ENCODE assay signal across 19 mouse cellular contexts in genomic region chr3:127087574-127087973, GRCm38 (mm10).
A peak's percentile ranks its signal among the peaks of the same experiment; 100 is the strongest.
DNase-seq lines count a peak whose midpoint lies in the region; ATAC-seq lines count a peak whose summit lies in the region.
"Had no signal": no experiment of that assay in that cellular context is flagged by ENCODE, and none has a peak within 500 bp of the region (broad histone marks: within the 10 kb centered on the region; RNA-seq: fewer than 3 reads in every experiment).

No protein-coding gene starts in this region.

- no peak overlapping the region for H3K4me2 ChIP-seq in midbrain, embryonic 11.5 days
- H3K4me2 ChIP-seq in midbrain, embryonic 15.5 days = no peak overlapping the region
- H3K4me2 ChIP-seq in neural tube, embryonic 11.5 days (ENCODE audit: low read depth) = no peak overlapping the region

- no peaks in the 10 kb centered on the region for H3K36me3 ChIP-seq in midbrain, embryonic 11.5 days (ENCODE audit: control insufficient read depth, insufficient read depth, low read length)
- no peaks in the 10 kb centered on the region for H3K36me3 ChIP-seq in midbrain, embryonic 15.5 days (replicated peaks)
- H3K36me3 ChIP-seq in neural tube, embryonic 11.5 days (ENCODE audit: control insufficient read depth, insufficient read depth, low read length) = no peaks in the 10 kb centered on the region
- H3K36me3 ChIP-seq: G1E had no signal

- H3K27me3 ChIP-seq in midbrain, embryonic 11.5 days (ENCODE audit: control insufficient read depth, insufficient read depth, low read length) = no peaks in the 10 kb centered on the region
- no peaks in the 10 kb centered on the region for H3K27me3 ChIP-seq in midbrain, embryonic 15.5 days (replicated peaks)
- no peaks in the 10 kb centered on the region for H3K27me3 ChIP-seq in neural tube, embryonic 11.5 days (ENCODE audit: control insufficient read depth, insufficient read depth, low read length)
- H3K27me3 ChIP-seq: CH12.LX, Patski had no signal

- H3K27ac ChIP-seq in midbrain, embryonic 11.5 days (ENCODE audit: low read depth, low read length) = no peak overlapping the region
- no peak overlapping the region for H3K27ac ChIP-seq in midbrain, embryonic 15.5 days
- 0 out of 2 replicates have a peak overlapping the region, but pooled peaks have one; percentile 44 for H3K27ac ChIP-seq in neural tube, embryonic 11.5 days (ENCODE audit: low read depth, low read length)

- peaks cover 6% of the 10 kb centered on the region; the same call in 1 of the 2 replicates for H3K4me1 ChIP-seq in midbrain, embryonic 11.5 days (ENCODE audit: control insufficient read depth, insufficient read depth, low read length)
- H3K4me1 ChIP-seq in midbrain, embryonic 15.5 days = 0 out of 2 replicates have a peak, but pooled peaks cover 2% of the 10 kb centered on the region
- H3K4me1 ChIP-seq in neural tube, embryonic 11.5 days (ENCODE audit: control insufficient read depth, insufficient read depth, low read length) = peaks cover 9% of the 10 kb centered on the region; the same call in 1 of the 2 replicates

- no peak overlapping the region for H3K9ac ChIP-seq in midbrain, embryonic 11.5 days (ENCODE audit: low read length)
- H3K9ac ChIP-seq in midbrain, embryonic 15.5 days = no peak overlapping the region
- H3K9ac ChIP-seq in neural tube, embryonic 11.5 days (ENCODE audit: low read length) = no peak overlapping the region

- no peaks in the 10 kb centered on the region for H3K9me3 ChIP-seq in midbrain, embryonic 11.5 days (ENCODE audit: control insufficient read depth, low read length)
- no peaks in the 10 kb centered on the region for H3K9me3 ChIP-seq in midbrain, embryonic 15.5 days
- no peaks in the 10 kb centered on the region for H3K9me3 ChIP-seq in neural tube, embryonic 11.5 days (ENCODE audit: control insufficient read depth, low read length)
- H3K9me3 ChIP-seq: G1E had no signal

- no peak for ATAC-seq in midbrain, embryonic 11.5 days (ENCODE audit: low FRiP score)
- ATAC-seq in midbrain, embryonic 15.5 days (replicated peaks) = no peak
- ATAC-seq in neural tube, embryonic 11.5 days (ENCODE audit: insufficient read depth, low FRiP score, low TSS enrichment) = peak; percentile 51; the same call in 1 of the 2 replicates
- ATAC-seq: activated CD4-positive, CD25-positive, alpha-beta regulatory T cell, adult 4 months; CD4-positive, CD25-positive, alpha-beta regulatory T cell, adult 4 months; Patski had no signal

- DNase-seq in midbrain, embryonic 11.5 days (ENCODE audit: low spot score, missing footprints) = peak; percentile 69
- DNase-seq in neural tube, embryonic 11.5 days (ENCODE audit: low spot score) = no peak
- no peak for DNase-seq in neural tube, embryonic 10.5 days (ENCODE audit: extremely low spot score, low spot score)
- DNase-seq: adrenal gland, adult 2 months; adrenal gland, adult 8-10 months; adrenal gland, postnatal 10 days; adrenal gland, postnatal 14 days; adrenal gland, postnatal 25 days; adrenal gland, postnatal 36 days; B cell, adult 2 months; cerebellum, adult 11 months; cerebellum, adult 11-12 months; cerebellum, adult 18-20 months had no signal

- H3K4me3 ChIP-seq in midbrain, embryonic 11.5 days (ENCODE audit: low read depth, low read length) = no peak overlapping the region
- no peak overlapping the region for H3K4me3 ChIP-seq in midbrain, embryonic 15.5 days
- no peak overlapping the region for H3K4me3 ChIP-seq in neural tube, embryonic 11.5 days (ENCODE audit: low read depth, low read length)

- 67% methylated on average over 1 of the region's 1 CpGs for WGBS in midbrain, embryonic 11.5 days
- 70% methylated on average over 1 of the region's 1 CpGs for WGBS in midbrain, embryonic 15.5 days
- 73% methylated on average over 1 of the region's 1 CpGs for WGBS in neural tube, embryonic 11.5 days
